Mouse (Mus musculus) adipocyte (in vitro differentiated cells): ENCODE measurements at regions not wholly inside any gene's neighbourhood (a gene's known extent, or its start where the extent isn't known, plus 50 kb on each side); places are given as distances from the start of the nearest gene placed in this dataset.

Source experiments
- DNase-seq: peaks from one replicate; pipeline ENCODE4 v3.0.0-alpha.2; 2016; ENCODE audit warnings: low spot score

- no peak for DNase-seq
These were observed 77.7 kb upstream of the Thbs1 start for GRCm38 (mm10) chr2:118034026-118034425.

DNA sequence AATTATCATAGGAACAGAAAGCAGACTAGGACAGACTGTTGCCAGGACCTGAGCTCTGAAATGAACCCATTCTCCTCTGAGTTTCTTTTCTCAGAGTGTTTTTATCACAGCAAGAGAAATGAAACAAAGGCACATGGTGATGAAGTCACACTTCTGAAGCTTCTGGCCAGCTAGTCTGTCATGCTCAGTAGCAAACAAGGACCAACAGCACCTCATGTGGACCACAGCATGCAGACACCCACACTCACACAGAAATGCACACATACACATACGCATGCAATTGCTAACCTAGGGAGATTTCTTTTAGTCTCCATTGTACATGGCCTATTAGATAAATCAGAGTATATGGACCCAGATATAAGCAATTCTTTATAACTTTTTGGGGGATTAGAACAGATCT lies 76.3 kb upstream of the Thbs1 start:
- no peak for DNase-seq

- peak; percentile 98 for DNase-seq
These were observed 72.5 kb upstream of the Thbs1 start for GRCm38 (mm10) chr2:118038859-118039818.

GRCm38 (mm10) chr2:118039819-118040206 lies 71.9 kb upstream of the Thbs1 start:
- DNase-seq = peak; percentile 63

GRCm38 (mm10) chr2:118042380-118043055 lies 69.2 kb upstream of the Thbs1 start:
- no peak for DNase-seq

GRCm38 (mm10) chr2:118044666-118045065 lies 67.0 kb upstream of the Thbs1 start:
- no peak for DNase-seq

DNA sequence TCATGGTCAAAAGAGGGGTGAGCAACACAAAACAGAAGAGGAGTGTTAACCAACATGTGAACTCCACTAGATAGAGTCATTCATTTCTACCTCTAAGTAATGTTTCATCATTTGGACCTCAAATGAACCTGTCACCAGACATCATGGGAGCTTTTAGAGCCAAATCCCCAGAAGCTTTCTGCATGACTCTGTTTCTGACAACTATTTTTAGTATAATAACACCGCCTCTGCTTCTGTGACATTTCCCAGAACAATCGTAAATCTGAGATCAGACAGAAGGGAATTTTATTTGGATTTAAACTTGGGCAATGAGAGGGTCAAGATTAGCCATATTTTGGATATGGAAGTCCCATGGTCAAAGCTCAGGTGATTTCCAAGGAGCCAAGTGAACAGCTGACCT lies 61.4 kb upstream of the Thbs1 start:
- peak; percentile 61 for DNase-seq

GRCm38 (mm10) chr2:118051610-118052009 lies 60.1 kb upstream of the Thbs1 start:
- DNase-seq = no peak

DNA sequence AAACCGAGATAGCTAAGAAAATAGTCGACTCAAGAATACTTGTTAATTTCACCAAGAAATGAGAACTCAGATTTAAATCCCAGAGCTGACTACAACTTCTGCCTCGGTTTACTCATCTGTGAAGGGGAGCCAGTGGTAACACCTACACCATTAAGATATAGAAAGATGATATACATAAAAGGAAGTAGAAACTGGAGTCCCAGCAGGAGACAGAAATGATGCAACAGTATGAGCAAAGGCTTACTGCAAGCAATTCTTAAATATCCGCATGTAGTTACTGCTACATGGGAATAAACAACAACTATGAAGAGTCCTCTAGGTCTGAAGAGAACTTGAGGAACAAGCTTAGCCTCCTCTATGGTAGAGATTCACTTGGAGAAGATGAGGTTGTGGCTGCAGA lies 58.2 kb upstream of the Thbs1 start:
- no peak for DNase-seq

DNA sequence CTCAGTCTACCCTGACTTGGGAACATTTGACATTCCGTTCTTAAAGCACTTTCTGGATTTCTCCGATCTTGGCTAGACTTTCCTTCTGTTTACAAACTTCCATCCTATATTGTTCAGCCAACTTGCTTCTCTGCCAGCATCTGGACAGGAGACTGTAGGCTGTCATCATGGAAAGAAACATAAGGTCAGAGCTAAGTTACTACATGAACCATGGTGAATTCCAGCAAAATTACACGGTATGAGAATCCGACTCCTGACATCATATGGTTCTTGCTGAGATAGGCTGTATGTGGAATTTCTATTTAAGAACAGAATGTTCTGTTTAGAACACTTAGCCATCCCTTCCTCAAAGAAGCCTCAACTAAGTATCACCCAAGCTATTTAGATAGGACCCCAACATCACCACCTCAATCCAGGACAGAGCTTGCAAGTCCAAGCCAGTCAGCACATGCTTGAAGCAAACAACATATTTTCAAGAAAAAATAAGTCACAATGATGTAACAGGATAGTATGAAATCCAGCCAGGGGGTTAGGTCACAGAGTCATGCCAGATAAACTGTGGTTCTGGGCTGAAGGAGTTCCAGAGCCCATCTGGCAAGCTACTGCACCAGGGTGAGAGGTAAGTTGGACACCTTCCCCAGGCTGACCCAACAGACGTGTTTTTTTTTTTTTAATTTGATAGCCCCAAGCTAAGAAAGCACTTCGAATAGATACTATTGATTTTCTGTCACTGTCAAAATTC lies 52.9 kb upstream of the Thbs1 start:
- DNase-seq = peak; percentile 92

GRCm38 (mm10) chr2:118061291-118061690 lies 50.4 kb upstream of the Thbs1 start:
- DNase-seq = no peak
